Mouse (Mus musculus): ENCODE results near the gene Apol8.
"Not testable (repeated sequence)": the region's sequence is repeated elsewhere in the genome, so short reads cannot be mapped to it uniquely, and the experiment has no call there.

Apol8 gene

DNA sequence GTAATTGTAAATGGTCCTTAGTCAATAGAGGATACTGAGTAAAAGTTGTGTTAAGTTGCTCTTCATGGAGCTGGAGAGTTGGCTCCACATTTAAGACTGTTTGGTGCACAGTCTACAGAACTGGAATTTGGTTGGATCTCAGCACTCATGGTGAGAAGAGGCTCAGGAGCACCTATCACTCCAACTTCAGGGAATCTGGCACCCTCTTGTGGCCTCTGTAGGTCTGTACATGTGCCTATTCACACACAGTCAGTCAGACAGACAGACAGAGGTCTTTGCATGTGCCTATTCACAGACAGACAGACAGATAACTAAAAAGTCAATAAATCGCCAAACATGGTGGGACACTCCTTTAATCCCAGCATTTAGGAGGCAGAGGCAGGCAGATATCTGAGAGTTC, 6.3 kb downstream of the Apol8 start:
- no peak for DNase-seq (ENCODE audit: low spot score)

- DNase-seq (ENCODE audit: low spot score), result no peak
These were observed 7.1 kb downstream of the Apol8 start for GRCm38 (mm10) chr15:77749717-77750116.

DNA sequence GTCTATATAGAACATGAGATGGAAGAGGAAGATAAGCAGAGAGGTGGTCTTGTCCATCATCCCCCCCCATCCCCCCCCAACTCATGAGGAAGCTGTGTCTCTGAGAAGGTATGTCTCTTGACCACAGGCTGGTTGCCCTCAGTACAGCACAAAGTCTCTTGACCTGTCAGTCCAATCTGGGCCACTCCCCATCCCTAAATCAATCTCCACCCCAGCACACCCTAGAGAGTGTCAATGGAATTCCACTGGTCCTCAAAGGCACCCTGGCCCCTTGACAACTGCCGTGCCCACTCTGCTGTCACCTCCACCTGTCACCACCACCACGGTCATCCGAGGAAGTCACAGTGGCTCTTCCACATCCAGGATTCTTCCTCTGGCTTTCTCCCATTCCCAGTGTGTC, 8.4 kb downstream of the Apol8 start:
- no peak for DNase-seq (ENCODE audit: low spot score)

DNA sequence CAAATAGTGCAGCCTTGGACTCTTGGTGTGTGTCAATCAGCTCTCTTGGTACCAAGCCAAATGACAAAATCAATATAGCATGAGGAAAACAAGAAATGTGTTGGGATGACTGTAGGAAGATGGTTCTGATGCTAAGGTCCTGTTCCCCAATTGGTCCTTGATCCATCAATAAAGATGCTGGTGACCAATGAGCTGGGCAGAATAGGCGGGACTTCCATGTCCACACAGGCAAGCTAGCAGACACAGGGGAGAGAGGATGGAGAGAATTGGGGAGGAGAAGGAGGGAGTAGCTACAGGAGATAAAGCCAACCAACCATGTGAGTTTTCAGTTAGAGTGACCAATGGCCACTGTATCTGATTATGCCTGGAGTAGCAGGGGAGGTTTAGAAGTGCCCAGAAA, 10.5 kb downstream of the Apol8 start:
- no peak for DNase-seq (ENCODE audit: low spot score)

GRCm38 (mm10) chr15:77745081-77745480, 11.7 kb downstream of the Apol8 start:
- no peak for DNase-seq (ENCODE audit: low spot score)

GRCm38 (mm10) chr15:77744632-77745031, 12.2 kb downstream of the Apol8 start:
- DNase-seq (ENCODE audit: low spot score), result no peak

DNA sequence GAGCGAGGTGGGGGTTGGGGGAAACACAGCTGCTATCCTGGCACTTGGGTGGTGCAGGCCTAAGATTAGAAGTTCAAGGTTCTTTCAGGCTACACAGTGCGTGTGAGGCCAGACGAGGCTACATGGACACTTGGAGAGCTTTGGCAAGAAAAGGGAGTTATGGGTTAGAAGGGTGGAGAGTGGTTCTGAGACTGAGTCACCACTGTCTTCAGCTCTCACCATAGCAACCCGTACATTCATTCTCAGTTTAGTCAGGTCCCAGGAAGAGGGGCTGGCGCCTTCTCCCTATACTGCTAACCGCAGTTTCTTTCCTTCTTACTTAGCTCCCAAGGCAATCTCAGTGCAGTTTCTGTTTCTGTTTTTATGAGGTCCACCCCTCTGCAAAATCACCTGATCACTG, 15.2 kb downstream of the Apol8 start:
- not testable (repeated sequence) for DNase-seq (ENCODE audit: low spot score)

GRCm38 (mm10) chr15:77740511-77741297, 16.1 kb downstream of the Apol8 start:
- DNase-seq (ENCODE audit: low spot score), result no peak

DNA sequence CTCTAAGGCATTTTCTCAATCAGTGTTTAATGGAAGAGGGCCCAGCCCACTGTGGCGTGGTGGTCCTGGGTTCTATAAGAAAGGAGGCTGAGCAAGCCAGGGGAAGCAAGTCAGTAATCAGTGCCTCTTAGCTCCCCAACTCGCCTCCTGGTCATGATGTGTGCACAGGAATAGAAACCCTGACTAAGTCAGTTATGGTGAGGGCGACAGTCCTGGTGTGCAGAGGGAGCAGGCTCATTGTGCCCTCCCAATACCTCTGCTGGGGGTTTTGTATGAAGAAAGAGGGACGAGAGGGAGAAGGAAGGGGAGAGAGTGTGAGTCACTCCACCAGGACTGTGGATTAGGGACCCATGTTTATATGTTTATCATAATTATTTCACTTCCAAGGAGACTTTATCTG, 22.9 kb downstream of the Apol8 start:
- not testable (repeated sequence) for DNase-seq (ENCODE audit: low spot score)

GRCm38 (mm10) chr15:77733380-77733779, 23.4 kb downstream of the Apol8 start:
- not testable (repeated sequence) for DNase-seq (ENCODE audit: low spot score)

- DNase-seq (ENCODE audit: low spot score), result not testable (repeated sequence)
These were observed 24.0 kb downstream of the Apol8 start for GRCm38 (mm10) chr15:77732851-77733250.

DNA sequence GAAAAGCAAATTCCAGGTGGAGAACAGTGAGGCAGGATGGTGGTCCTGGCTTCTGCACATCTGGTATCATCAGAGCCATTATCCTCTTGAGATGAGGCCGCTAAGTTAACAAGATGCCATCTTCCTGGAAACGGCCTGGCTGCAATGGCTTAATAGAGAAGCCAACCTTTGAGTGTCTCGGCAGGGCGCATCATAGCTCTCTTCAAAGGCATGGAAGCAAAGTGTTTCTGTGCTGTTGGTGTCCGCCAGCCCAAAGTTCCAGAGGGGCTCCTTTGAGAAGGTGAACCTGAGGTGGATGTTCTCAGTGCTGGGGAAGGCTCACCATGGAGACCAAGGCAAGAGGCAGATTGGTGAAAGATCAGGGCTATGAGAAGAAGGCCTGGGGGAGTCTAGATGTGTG, 25.2 kb downstream of the Apol8 start:
- DNase-seq (ENCODE audit: low spot score), result no peak

DNA sequence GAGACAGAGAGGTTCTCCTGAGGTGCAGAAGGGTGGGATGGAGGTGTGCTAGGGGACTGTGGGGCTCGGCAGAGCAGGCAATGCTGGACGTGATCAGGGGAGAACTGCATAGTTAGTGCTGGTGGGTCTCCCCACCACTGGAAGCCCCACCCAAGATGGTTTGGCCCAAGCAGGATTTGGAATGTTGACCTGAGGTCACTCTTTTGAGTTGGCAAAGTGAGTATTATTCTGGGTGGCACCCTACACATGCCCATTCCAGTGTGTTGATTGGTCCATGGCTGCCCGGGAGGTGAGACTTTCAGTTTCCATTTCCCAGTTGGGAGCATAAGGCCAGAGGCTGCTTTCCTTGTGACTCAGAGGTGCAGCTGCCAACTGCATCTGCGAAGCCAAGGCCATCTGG, 28.1 kb downstream of the Apol8 start, which contains the start of gene Apol9b:
Gene Apol9b (plus strand): TSS at position 301 of the 400 bp plus-strand sequence.
- DNase-seq (ENCODE audit: low spot score), result not testable (repeated sequence)

DNA sequence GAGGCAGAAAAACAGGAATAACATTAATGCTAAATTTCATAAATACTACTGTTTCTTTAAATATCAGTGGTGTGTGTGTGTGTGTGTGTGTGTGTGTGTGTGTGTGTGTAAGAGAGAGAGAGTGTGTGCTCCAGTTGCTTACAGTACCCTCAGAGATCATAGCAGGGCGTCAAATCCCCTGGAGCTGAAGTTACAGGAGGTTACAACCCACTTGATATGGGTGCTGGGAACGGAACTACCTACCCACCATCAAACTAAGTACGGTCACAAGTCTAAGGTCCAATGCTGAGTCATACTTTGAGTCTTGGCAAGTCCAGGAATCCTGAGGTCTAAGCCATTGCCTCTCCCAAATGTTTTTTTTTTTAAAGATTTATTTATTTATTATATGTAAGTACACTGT, 29.1 kb downstream of the Apol8 start:
- not testable (repeated sequence) for DNase-seq (ENCODE audit: low spot score)

DNA sequence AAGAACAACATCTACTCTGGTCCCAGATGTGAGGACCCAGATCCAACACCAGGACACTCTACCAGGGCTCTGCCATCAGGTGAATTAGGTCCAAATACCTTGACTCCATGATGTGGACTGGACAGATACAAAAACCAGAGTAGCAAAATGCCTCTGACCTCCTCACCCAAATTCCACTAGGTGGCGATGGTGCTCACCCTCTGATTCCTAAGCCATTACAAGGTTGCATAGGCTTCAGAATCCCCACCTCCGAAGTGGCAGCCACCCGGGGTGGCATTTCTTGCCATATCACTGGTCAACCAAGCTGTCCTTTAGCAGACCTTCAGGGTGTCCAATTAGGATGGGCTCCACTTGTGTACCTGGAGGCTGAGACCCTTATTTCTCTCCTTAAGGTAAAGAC, 29.7 kb downstream of the Apol8 start:
- not testable (repeated sequence) for DNase-seq (ENCODE audit: low spot score)

DNA sequence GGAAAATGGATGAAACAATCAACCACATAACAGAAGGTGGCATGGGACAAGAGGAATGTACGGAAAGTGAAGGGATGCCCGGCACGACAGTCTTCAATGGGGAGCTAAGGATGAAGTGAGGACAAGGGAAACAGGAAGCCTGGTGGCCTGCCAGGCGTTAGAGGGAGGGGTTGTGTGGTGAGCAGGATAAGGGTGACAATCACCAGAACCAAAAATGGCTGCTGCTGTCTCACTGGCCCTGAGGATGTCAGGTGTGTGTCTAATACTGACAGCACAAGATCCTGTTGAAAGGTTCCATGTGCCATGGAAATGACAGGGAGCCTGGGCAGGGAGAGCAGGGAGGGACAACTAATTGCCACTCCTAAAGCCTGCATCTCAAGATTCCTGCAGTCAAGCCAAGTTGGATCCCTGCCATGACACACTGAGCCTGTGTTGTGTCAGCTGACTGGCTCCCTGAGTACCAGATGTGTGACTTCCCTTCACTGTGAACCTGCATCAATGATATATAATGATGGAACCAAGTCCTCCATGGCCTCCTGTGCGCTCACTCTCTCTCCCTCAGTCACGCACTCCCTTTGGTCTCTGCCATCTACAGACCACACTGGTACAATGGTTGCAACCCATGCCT, 31.3 kb downstream of the Apol8 start:
- DNase-seq (ENCODE audit: low spot score), result not testable (repeated sequence)

DNA sequence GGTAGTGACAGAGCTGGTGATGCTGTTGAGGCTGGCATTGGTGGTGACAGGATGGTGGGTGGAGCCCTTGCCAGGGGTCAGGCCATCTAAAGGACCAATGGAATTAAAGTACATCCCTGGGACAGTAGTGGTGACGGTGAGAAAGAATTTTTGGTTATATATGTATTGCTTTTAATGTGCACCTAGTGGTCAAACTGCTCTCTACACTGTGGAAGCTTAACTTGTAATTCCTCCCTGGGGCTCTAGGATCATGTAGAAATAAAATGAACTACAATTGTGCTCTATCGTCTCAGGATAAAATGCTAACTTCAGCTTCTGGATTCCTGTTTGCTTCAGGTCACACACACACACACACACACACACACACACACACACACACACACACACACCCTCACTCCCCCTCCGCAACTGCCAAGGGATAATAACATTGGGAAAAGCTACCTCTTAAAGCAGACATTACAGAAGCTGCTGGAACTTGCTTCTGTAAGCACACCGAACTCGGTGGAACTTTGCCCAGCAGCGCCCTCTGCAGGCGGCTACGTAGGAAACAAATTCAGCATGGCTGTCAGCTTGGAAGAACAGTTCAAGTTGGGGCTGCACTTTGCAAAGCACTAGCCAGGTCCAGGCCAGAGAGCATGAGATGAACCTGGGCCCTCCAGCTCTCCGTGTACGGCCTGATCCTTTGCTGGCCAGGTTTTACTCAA, 32.4 kb downstream of the Apol8 start:
- DNase-seq (ENCODE audit: low spot score), result not testable (repeated sequence)

DNA sequence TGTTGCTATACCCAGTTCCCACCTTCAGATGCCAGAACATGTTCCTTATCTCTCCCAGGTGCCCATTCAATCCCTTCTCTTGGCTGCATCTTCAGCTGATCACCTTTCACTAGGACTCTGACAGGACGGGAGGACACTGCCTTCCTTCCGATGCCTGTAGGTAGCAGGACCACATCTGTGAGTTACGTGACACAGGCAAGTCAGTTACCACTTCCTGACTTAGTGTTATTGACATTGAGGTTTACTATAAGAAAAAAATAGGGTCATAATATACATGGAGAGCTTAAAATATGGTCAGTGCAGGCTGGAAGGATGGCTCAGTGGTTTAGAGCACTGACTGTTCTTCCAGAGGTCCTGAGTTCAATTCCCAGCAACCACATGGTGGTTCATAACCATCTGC, 35.3 kb downstream of the Apol8 start:
- not testable (repeated sequence) for DNase-seq (ENCODE audit: low spot score)

- not testable (repeated sequence) for DNase-seq (ENCODE audit: low spot score)
These were observed 38.6 kb downstream of the Apol8 start for GRCm38 (mm10) chr15:77718240-77718639.

- DNase-seq (ENCODE audit: low spot score), result not testable (repeated sequence)
These were observed 47.9 kb downstream of the Apol8 start for GRCm38 (mm10) chr15:77708936-77709335.

- DNase-seq (ENCODE audit: low spot score), result not testable (repeated sequence)
These were observed 51.5 kb downstream of the Apol8 start for GRCm38 (mm10) chr15:77705306-77705705.

- DNase-seq (ENCODE audit: low spot score), result not testable (repeated sequence)
These were observed 58.1 kb downstream of the Apol8 start, which contains the start of gene Apol7e for GRCm38 (mm10) chr15:77698656-77699055. Gene Apol7e (plus strand): TSS chr15:77698857.
